Mouse (Mus musculus): ENCODE measurements around the gene Papola. TPM values are rescaled to one million over a fixed set of nuclear protein-coding genes. Genes with fewer than 3 reads are reported as not detected.

Gene Papola
- polyA plus RNA-seq, 1 experiment = 78.6 TPM

DNA sequence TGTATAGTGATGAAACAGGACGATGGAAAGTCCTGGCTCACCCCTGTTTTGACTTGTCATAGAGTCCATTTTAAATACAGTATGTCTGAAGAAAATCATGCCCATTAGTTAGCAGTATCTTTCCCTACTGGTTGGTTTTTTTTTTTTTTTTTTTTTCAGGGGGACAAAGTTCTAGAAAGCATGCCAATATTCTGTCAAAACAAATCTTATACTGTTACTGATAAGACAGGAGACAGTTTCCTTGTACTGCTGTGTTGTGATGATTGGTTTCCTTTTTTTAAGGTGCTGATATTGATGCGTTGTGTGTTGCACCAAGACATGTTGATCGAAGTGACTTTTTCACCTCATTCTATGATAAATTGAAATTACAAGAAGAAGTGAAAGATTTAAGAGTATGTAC lies 21.7 kb downstream of the Papola start:
- H3K36me3 ChIP-seq (ENCODE audit: control insufficient read depth, insufficient read depth) = peaks cover 72% of the 10 kb centered on the region
- no peak overlapping the region for H3K4me2 ChIP-seq (ENCODE audit: low read depth)

DNA sequence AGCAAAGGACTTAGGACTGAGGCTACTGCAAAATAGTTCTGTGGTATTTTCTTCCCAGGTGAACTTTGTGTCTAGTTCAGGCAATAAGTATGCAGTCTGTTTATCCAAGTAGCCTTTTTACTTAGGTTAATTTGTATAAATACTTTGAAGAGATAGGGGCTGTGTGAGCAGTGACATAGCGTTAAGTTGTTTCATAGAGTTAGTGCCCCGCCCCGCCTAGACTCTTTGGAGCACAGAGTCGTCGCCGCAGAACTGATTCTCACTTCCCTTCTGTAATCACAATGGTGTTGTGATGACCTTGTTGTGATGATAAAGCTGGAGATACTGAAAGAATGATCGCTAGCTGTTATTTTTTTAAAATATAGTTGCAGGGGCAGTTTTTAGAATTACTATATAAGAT lies 22.9 kb downstream of the Papola start:
- no peak for TF ChIP-seq MAX (IDR thresholded peaks at IDR 0.05; ENCODE audit: low read depth)
- TF ChIP-seq MYOG (IDR thresholded peaks at IDR 0.05; ENCODE audit: control insufficient read depth in 1 of 3, insufficient read depth in 1 of 3, insufficient read length in 2 of 3, low read depth in 2 of 3) = no peak
- TF ChIP-seq CEBPB (IDR thresholded peaks at IDR 0.05; ENCODE audit: insufficient read depth, poor library complexity, severe bottlenecking) = no peak
- TF ChIP-seq E2F4 (IDR thresholded peaks at IDR 0.05; ENCODE audit: insufficient read depth) = no peak
- TF ChIP-seq USF1 (IDR thresholded peaks at IDR 0.05; ENCODE audit: low read depth) = no peak
- TF ChIP-seq SRF (IDR thresholded peaks at IDR 0.05; ENCODE audit: control insufficient read depth, insufficient read length, low read depth) = no peak
- TF ChIP-seq TCF12 (IDR thresholded peaks at IDR 0.05; ENCODE audit: insufficient read depth, poor library complexity, severe bottlenecking) = no peak
- TF ChIP-seq TCF3 (IDR thresholded peaks at IDR 0.05; ENCODE audit: insufficient read length, low read depth) = no peak
- no peak for TF ChIP-seq POLR2A (IDR thresholded peaks at IDR 0.05; ENCODE audit: insufficient read length, low read depth)
- Histone ChIP-seq H3K36me3 (ENCODE audit: control insufficient read depth, insufficient read depth) (peaks cover 68% of the 10 kb centered on the region), H3K4me3 (no peak overlapping the region), H3ac (ENCODE audit: control insufficient read depth, insufficient read length) (no peak overlapping the region), H3K27me3 (ENCODE audit: control insufficient read depth, insufficient read depth, insufficient read length) (no peaks in the 10 kb centered on the region), H3K4me2 (ENCODE audit: low read depth) (no peak overlapping the region), H3K79me2 (ENCODE audit: control insufficient read depth, insufficient read depth) (peaks cover 46% of the 10 kb centered on the region)

More for the DNA sequence above, 21.7 kb downstream of the Papola start:
- Histone ChIP-seq H3K27me3 (ENCODE audit: control insufficient read depth, insufficient read depth, insufficient read length) (no peaks in the 10 kb centered on the region), H3K79me2 (ENCODE audit: control insufficient read depth, insufficient read depth) (peaks cover 58% of the 10 kb centered on the region), H3ac (ENCODE audit: control insufficient read depth, insufficient read length) (no peak overlapping the region), H3K4me3 (no peak overlapping the region)
- no peak for TF ChIP-seq E2F4 (IDR thresholded peaks at IDR 0.05; ENCODE audit: insufficient read depth)
- no peak for TF ChIP-seq USF1 (IDR thresholded peaks at IDR 0.05; ENCODE audit: low read depth)
- no peak for TF ChIP-seq POLR2AphosphoS2 (IDR thresholded peaks at IDR 0.05; ENCODE audit: insufficient read length, low read depth)
- TF ChIP-seq POLR2A (IDR thresholded peaks at IDR 0.05; ENCODE audit: insufficient read length, low read depth) = no peak
- TF ChIP-seq REST (IDR thresholded peaks at IDR 0.05; ENCODE audit: insufficient read depth, insufficient read length) = no peak
- no peak for TF ChIP-seq TCF12 (IDR thresholded peaks at IDR 0.05; ENCODE audit: insufficient read depth, poor library complexity, severe bottlenecking)
- TF ChIP-seq MYOG (IDR thresholded peaks at IDR 0.05; ENCODE audit: control insufficient read depth in 1 of 3, insufficient read depth in 1 of 3, insufficient read length in 2 of 3, low read depth in 2 of 3) = no peak
- no peak for TF ChIP-seq TCF3 (IDR thresholded peaks at IDR 0.05; ENCODE audit: insufficient read length, low read depth)
- TF ChIP-seq MAX (IDR thresholded peaks at IDR 0.05; ENCODE audit: low read depth) = no peak
- TF ChIP-seq MYOD1 (IDR thresholded peaks at IDR 0.05; ENCODE audit: control insufficient read depth in 1 of 3, insufficient read length in 2 of 3, low read depth in 2 of 3) = no peak
- no peak for TF ChIP-seq SRF (IDR thresholded peaks at IDR 0.05; ENCODE audit: control insufficient read depth, insufficient read length, low read depth)
- TF ChIP-seq CEBPB (IDR thresholded peaks at IDR 0.05; ENCODE audit: insufficient read depth, poor library complexity, severe bottlenecking) = no peak

DNA sequence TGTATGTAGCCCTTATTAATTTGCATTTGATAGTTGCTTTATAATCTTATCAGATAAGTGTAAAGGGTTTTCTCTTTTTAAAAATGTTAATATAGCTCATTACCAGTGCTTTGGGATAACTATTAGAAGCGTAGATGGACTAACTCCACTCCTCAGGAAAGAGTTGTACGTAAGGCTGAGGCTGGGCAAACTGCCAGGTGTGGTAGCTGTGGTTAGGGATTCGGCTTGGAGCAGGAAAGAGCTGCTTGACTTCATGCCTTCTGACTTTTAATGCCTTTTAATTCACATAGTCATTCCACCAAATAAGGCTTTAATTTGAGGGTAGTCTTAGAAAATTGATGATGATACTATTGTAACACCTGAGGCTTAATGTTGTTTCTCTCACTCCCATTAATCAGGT lies 24.5 kb downstream of the Papola start:
- H3K79me2 ChIP-seq (ENCODE audit: control insufficient read depth, insufficient read depth) = peaks cover 31% of the 10 kb centered on the region
- no peak overlapping the region for H3K4me3 ChIP-seq

DNA sequence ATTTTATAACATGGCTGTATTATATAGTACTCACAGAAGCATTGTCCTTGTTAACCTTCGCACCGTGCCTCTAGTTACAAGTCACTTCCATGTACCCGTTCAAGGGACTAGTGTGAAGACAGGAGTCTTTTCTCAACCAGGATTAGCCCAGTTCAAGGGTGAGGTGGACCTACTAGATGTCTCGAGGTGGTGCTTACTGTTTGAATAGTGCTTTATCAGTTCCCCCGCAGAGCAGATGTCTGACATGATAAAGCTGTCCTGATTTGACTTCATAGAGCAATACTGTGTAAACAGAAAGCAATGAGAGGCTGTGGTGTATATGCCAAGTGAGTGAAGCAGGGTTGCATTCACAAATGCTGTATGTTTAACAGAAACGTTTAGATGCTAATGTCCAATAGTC lies 26.1 kb downstream of the Papola start:
- H3K4me3 ChIP-seq = no peak overlapping the region
- no peak overlapping the region for H3ac ChIP-seq (ENCODE audit: control insufficient read depth, insufficient read length)
- TF ChIP-seq POLR2AphosphoS2 (IDR thresholded peaks at IDR 0.05; ENCODE audit: insufficient read length, low read depth) = no peak
- TF ChIP-seq CEBPB (IDR thresholded peaks at IDR 0.05; ENCODE audit: insufficient read depth, poor library complexity, severe bottlenecking) = no peak
- no peak for TF ChIP-seq REST (IDR thresholded peaks at IDR 0.05; ENCODE audit: insufficient read depth, insufficient read length)
- TF ChIP-seq POLR2A (IDR thresholded peaks at IDR 0.05; ENCODE audit: insufficient read length, low read depth) = no peak
- TF ChIP-seq TCF3 (IDR thresholded peaks at IDR 0.05; ENCODE audit: insufficient read length, low read depth) = no peak
- TF ChIP-seq TCF12 (IDR thresholded peaks at IDR 0.05; ENCODE audit: insufficient read depth, poor library complexity, severe bottlenecking) = no peak
- TF ChIP-seq MAX (IDR thresholded peaks at IDR 0.05; ENCODE audit: low read depth) = no peak
- TF ChIP-seq MYOD1 (IDR thresholded peaks at IDR 0.05; ENCODE audit: control insufficient read depth in 1 of 3, insufficient read length in 2 of 3, low read depth in 2 of 3) = no peak
- no peak for TF ChIP-seq SRF (IDR thresholded peaks at IDR 0.05; ENCODE audit: control insufficient read depth, insufficient read length, low read depth)
- TF ChIP-seq USF1 (IDR thresholded peaks at IDR 0.05; ENCODE audit: low read depth) = no peak
- no peak for TF ChIP-seq MYOG (IDR thresholded peaks at IDR 0.05; ENCODE audit: control insufficient read depth in 1 of 3, insufficient read depth in 1 of 3, insufficient read length in 2 of 3, low read depth in 2 of 3)
- TF ChIP-seq E2F4 (IDR thresholded peaks at IDR 0.05; ENCODE audit: insufficient read depth) = no peak
- H3K79me2 ChIP-seq (ENCODE audit: control insufficient read depth, insufficient read depth) = peaks cover 17% of the 10 kb centered on the region
- no peaks in the 10 kb centered on the region for H3K27me3 ChIP-seq (ENCODE audit: control insufficient read depth, insufficient read depth, insufficient read length)
- no peak overlapping the region for H3K4me2 ChIP-seq (ENCODE audit: low read depth)
- H3K36me3 ChIP-seq (ENCODE audit: control insufficient read depth, insufficient read depth) = peaks cover 58% of the 10 kb centered on the region

More for the DNA sequence above, 24.5 kb downstream of the Papola start:
- Histone ChIP-seq H3K4me2 (ENCODE audit: low read depth) (no peak overlapping the region), H3K36me3 (ENCODE audit: control insufficient read depth, insufficient read depth) (peaks cover 58% of the 10 kb centered on the region), H3ac (ENCODE audit: control insufficient read depth, insufficient read length) (no peak overlapping the region), H3K27me3 (ENCODE audit: control insufficient read depth, insufficient read depth, insufficient read length) (no peaks in the 10 kb centered on the region)
- TF ChIP-seq POLR2A (IDR thresholded peaks at IDR 0.05; ENCODE audit: insufficient read length, low read depth) (no peak), E2F4 (IDR thresholded peaks at IDR 0.05; ENCODE audit: insufficient read depth) (no peak), TCF12 (IDR thresholded peaks at IDR 0.05; ENCODE audit: insufficient read depth, poor library complexity, severe bottlenecking) (no peak), TCF3 (IDR thresholded peaks at IDR 0.05; ENCODE audit: insufficient read length, low read depth) (no peak), USF1 (IDR thresholded peaks at IDR 0.05; ENCODE audit: low read depth) (no peak), REST (IDR thresholded peaks at IDR 0.05; ENCODE audit: insufficient read depth, insufficient read length) (no peak), POLR2AphosphoS2 (IDR thresholded peaks at IDR 0.05; ENCODE audit: insufficient read length, low read depth) (no peak), CEBPB (IDR thresholded peaks at IDR 0.05; ENCODE audit: insufficient read depth, poor library complexity, severe bottlenecking) (no peak), SRF (IDR thresholded peaks at IDR 0.05; ENCODE audit: control insufficient read depth, insufficient read length, low read depth) (no peak), MYOG (IDR thresholded peaks at IDR 0.05; ENCODE audit: control insufficient read depth in 1 of 3, insufficient read depth in 1 of 3, insufficient read length in 2 of 3, low read depth in 2 of 3) (no peak)
